Mouse (Mus musculus) megakaryocyte, adult 5-6 weeks (primary cell): ENCODE measurements around the gene Oscar. TPM values are rescaled to one million over a fixed set of nuclear protein-coding genes. Genes with fewer than 3 reads are reported as not detected.

Experiments
- ATAC-seq: 2 replicates; pipeline ENCODE4 v1.8.0; 2016; ENCODE audit warnings: mild to moderate bottlenecking, inconsistent platforms; ENCODE audit not compliant: poor library complexity, severe bottlenecking
- total RNA-seq, 2 experiments: library from RNA; stranded (forward) in 1 of 2; stranded (reverse) in 1 of 2; fragments of 153-499, 151-499 nt in 1 of 2; fragments of 221-1000, 200-1000 nt in 1 of 2; gene quantifications; 2 replicates each; pipeline versions ENCODE4 v1.2.3 to v1.2.4; 2015 to 2017

Oscar gene
- total RNA-seq, 2 experiments from 2014 or later = not detected

DNA sequence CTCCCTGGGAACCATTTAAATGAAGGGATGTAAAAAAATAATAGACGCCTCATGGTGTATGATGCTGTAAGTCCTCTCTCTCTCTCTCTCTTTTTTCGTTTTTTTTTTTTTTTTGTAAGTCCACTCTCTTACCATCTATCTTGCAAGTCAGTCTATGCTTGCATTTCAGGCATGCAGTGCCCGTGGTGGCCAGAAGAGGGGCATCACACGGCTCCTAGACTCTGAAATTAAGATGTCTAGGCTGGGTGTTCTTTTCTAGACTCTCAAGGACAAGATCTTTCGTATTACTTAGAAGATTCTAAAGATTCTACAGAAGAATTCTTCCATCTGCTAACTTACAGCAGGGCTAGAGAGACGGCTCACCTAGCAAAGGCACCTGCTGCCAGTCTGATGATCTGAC is 46.2 kb downstream of the Oscar start:
- ATAC-seq = no peak

- no peak for ATAC-seq
Observed at GRCm38 (mm10) chr7:3567336-3567735, 48.6 kb downstream of the Oscar start.

Other genes starting within 250 kb of the Oscar start
- gene Cacng8, start 225.5 kb downstream of the Oscar start, total RNA-seq (2015) = not detected in 2 replicates
- not detected in 2 replicates for gene Cacng8, start 225.5 kb downstream of the Oscar start, total RNA-seq (2017)
- not detected in 2 replicates for gene Cacng6, start 192.0 kb downstream of the Oscar start, total RNA-seq (2015)
- not detected in 2 replicates for gene Cacng6, start 192.0 kb downstream of the Oscar start, total RNA-seq (2017)
- 28.4 and 35.7 TPM in 2 replicates for gene Tarm1, start 113.5 kb downstream of the Oscar start, total RNA-seq (2015)
- 18.3 and 19.1 TPM in 2 replicates for gene Tarm1, start 113.5 kb downstream of the Oscar start, total RNA-seq (2017)
- 263 and 351 TPM in 2 replicates for gene Ndufa3, start 1.2 kb upstream of the Oscar start, total RNA-seq (2015)
- 273 and 274 TPM in 2 replicates for gene Ndufa3, start 1.2 kb upstream of the Oscar start, total RNA-seq (2017)
- gene Tfpt, start 13.8 kb upstream of the Oscar start, total RNA-seq (2015) = 20.8 and 30.4 TPM in 2 replicates
- gene Tfpt, start 13.8 kb upstream of the Oscar start, total RNA-seq (2017) = 23.8 and 28.4 TPM in 2 replicates
- gene Prpf31, start 13.8 kb upstream of the Oscar start, total RNA-seq (2015) = 15.1 and 21.1 TPM in 2 replicates
- 51.0 and 66.7 TPM in 2 replicates for gene Prpf31, start 13.8 kb upstream of the Oscar start, total RNA-seq (2017)
- gene Cnot3, start 29.1 kb upstream of the Oscar start, total RNA-seq (2015) = 119 and 123 TPM in 2 replicates
- 23.5 and 36.8 TPM in 2 replicates for gene Cnot3, start 29.1 kb upstream of the Oscar start, total RNA-seq (2017)
- 7.8 and 8.7 TPM in 2 replicates for gene Leng1, start 49.7 kb upstream of the Oscar start, total RNA-seq (2015)
- 9.4 and 15.4 TPM in 2 replicates for gene Leng1, start 49.7 kb upstream of the Oscar start, total RNA-seq (2017)
- gene Tmc4, start 61.4 kb upstream of the Oscar start, total RNA-seq (2015) = 9.0 and 9.9 TPM in 2 replicates
- gene Tmc4, start 61.4 kb upstream of the Oscar start, total RNA-seq (2017) = 9.8 and 11.8 TPM in 2 replicates
- 30.0 and 34.0 TPM in 2 replicates for gene Tsen34, start 76.7 kb upstream of the Oscar start, total RNA-seq (2015)
- 25.3 and 28.3 TPM in 2 replicates for gene Tsen34, start 76.7 kb upstream of the Oscar start, total RNA-seq (2017)
- 96.2 and 102 TPM in 2 replicates for gene Mboat7, start 77.4 kb upstream of the Oscar start, total RNA-seq (2015)
- gene Mboat7, start 77.4 kb upstream of the Oscar start, total RNA-seq (2017) = 47.2 and 55.7 TPM in 2 replicates
- gene Rps9, start 87.8 kb upstream of the Oscar start, total RNA-seq (2015) = 1,476 and 1,615 TPM in 2 replicates
- gene Rps9, start 87.8 kb upstream of the Oscar start, total RNA-seq (2017) = 1,141 and 1,307 TPM in 2 replicates
- 366 and 379 TPM in 2 replicates for gene Pirb, start 104.2 kb upstream of the Oscar start, total RNA-seq (2015)
- gene Pirb, start 104.2 kb upstream of the Oscar start, total RNA-seq (2017) = 233 and 235 TPM in 2 replicates
- gene Gm15448, start 209.5 kb upstream of the Oscar start, total RNA-seq (2015) = 18.7 and 22.7 TPM in 2 replicates
- gene Gm15448, start 209.5 kb upstream of the Oscar start, total RNA-seq (2017) = 22.1 and 25.4 TPM in 2 replicates
- gene Pira2, start 228.9 kb upstream of the Oscar start, total RNA-seq (2015) = 119 and 123 TPM in 2 replicates
- gene Pira2, start 228.9 kb upstream of the Oscar start, total RNA-seq (2017) = 111 and 114 TPM in 2 replicates